Mouse (Mus musculus) forebrain, embryonic 14.5 days (tissue): Measurements from ENCODE around the gene Fosl1. TPM values are rescaled to one million over a fixed set of nuclear protein-coding genes. Genes with fewer than 3 reads are reported as not detected.

Source experiments
- ATAC-seq: fragments of 200-750 bp; cut with Nextera tagmentation; 2 replicates; pipeline ENCODE4 v1.8.0; 2017; ENCODE audit warnings: mild to moderate bottlenecking, moderate library complexity
- DNase-seq: peaks from one replicate; pipeline ENCODE4 v3.0.0-alpha.2; 2015; ENCODE audit warnings: low spot score
- H3K27ac ChIP-seq: fragments of 300-500 bp; sonication (generic); 2 replicates; pipeline ENCODE4 v1.5.1; 2014; ENCODE audit warnings: low read depth, mild to moderate bottlenecking, control low read depth, low read length, moderate library complexity
- H3K27me3 ChIP-seq: fragments of 300-500 bp; sonication (generic); replicated peaks from 2 replicates; pipeline ENCODE4 v1.6.1; 2014; ENCODE audit warnings: low read length, control low read depth, mixed read lengths; ENCODE audit not compliant: control insufficient read depth, insufficient read depth
- H3K36me3 ChIP-seq: fragments of 300-500 bp; sonication (generic); 2 replicates; pipeline ENCODE4 v1.6.1; 2014; ENCODE audit warnings: low read length, control low read depth; ENCODE audit not compliant: control insufficient read depth, insufficient read depth
- H3K4me1 ChIP-seq: fragments of 300-500 bp; sonication (generic); 2 replicates; pipeline ENCODE4 v1.6.1; 2014; ENCODE audit warnings: antibody characterized with exemption, low read length, control low read depth; ENCODE audit not compliant: control insufficient read depth, insufficient read depth
- H3K4me2 ChIP-seq: fragments of 300-500 bp; sonication (generic); 2 replicates; pipeline ENCODE4 v1.6.1; 2014; ENCODE audit warnings: mild to moderate bottlenecking, control low read depth, low read length
- H3K4me3 ChIP-seq: fragments of 300-500 bp; sonication (generic); 2 replicates; pipeline ENCODE4 v1.5.1; 2014; ENCODE audit warnings: low read depth, low read length, control low read depth
- H3K9ac ChIP-seq: fragments of 300-500 bp; sonication (generic); 2 replicates; pipeline ENCODE4 v1.6.1; 2014; ENCODE audit warnings: mild to moderate bottlenecking, low read length, control low read depth, moderate library complexity
- H3K9me3 ChIP-seq: fragments of 300-500 bp; sonication (generic); replicated peaks from 2 replicates; pipeline ENCODE4 v1.6.1; 2016; ENCODE audit warnings: low read length, control low read depth, mixed read lengths; ENCODE audit not compliant: control insufficient read depth
- WGBS: fragments of 180-500 bp; shearing (Covaris S2); extraction: QIAGEN DNeasy Blood & Tissue Kit; methylation state at CpG from one replicate; pipeline ENCODE4 v1.1.7; 2014; 5-methylcytosine and 5-hydroxymethylcytosine counted together
- polyA plus RNA-seq: library from polyadenylated mRNA; unstranded; fragments of >200 nt; fragmentation: Nextera tagmentation; extraction: Ambion mirVana; gene quantifications from 2 replicates; pipeline ENCODE4 v1.2.1, GENCODE M21; 2014

The Fosl1 gene
- polyA plus RNA-seq, 1 experiment from 2014 or later = not detected

GRCm38 (mm10) chr19:5448354-5449150 lies 1.2 kb downstream of the Fosl1 start:
- H3K9me3 ChIP-seq = no peaks in the 10 kb centered on the region
- ATAC-seq (no peak), DNase-seq (no peak)
- H3K4me3 ChIP-seq = peak overlapping the region; percentile 48; the same call in 1 of the 2 replicates
- H3K27ac ChIP-seq = no peak overlapping the region
- H3K27me3 ChIP-seq = peaks cover 34% of the 10 kb centered on the region
- peak overlapping the region; percentile 58; the same call in 1 of the 2 replicates for H3K9ac ChIP-seq
- H3K4me2 ChIP-seq = peak overlapping the region; percentile 94
- H3K4me1 ChIP-seq = peaks cover 2% of the 10 kb centered on the region; the same call in 1 of the 2 replicates
- H3K36me3 ChIP-seq = no peaks in the 10 kb centered on the region
- 6% methylated on average over 36 of the region's 36 CpGs for WGBS

GRCm38 (mm10) chr19:5449673-5450072 lies 2.3 kb downstream of the Fosl1 start:
- Histone ChIP-seq H3K27ac (no peak overlapping the region), H3K4me3 (no peak overlapping the region), H3K4me2 (no peak overlapping the region), H3K9ac (no peak overlapping the region), H3K9me3 (no peaks in the 10 kb centered on the region), H3K4me1 (peaks cover 2% of the 10 kb centered on the region; the same call in 1 of the 2 replicates), H3K36me3 (peaks cover 3% of the 10 kb centered on the region; the same call in 1 of the 2 replicates), H3K27me3 (peaks cover 34% of the 10 kb centered on the region)
- DNase-seq (no peak), ATAC-seq (no peak)
- 87% methylated on average over 3 of the region's 3 CpGs for WGBS

GRCm38 (mm10) chr19:5451766-5452165 lies 4.4 kb downstream of the Fosl1 start:
- no peaks in the 10 kb centered on the region for H3K9me3 ChIP-seq
- no peak overlapping the region for H3K27ac ChIP-seq
- H3K36me3 ChIP-seq = peaks cover 3% of the 10 kb centered on the region; the same call in 1 of the 2 replicates
- H3K9ac ChIP-seq = no peak overlapping the region
- no peak overlapping the region for H3K4me2 ChIP-seq
- DNase-seq (no peak), ATAC-seq (no peak)
- no peak overlapping the region for H3K4me3 ChIP-seq
- WGBS = 73% methylated on average over 6 of the region's 6 CpGs
- H3K27me3 ChIP-seq = peaks cover 27% of the 10 kb centered on the region
- H3K4me1 ChIP-seq = peaks cover 17% of the 10 kb centered on the region

- Histone ChIP-seq H3K36me3 (peaks cover 3% of the 10 kb centered on the region; the same call in 1 of the 2 replicates), H3K27ac (no peak overlapping the region), H3K4me3 (no peak overlapping the region), H3K9ac (no peak overlapping the region), H3K4me1 (peaks cover 23% of the 10 kb centered on the region), H3K9me3 (no peaks in the 10 kb centered on the region), H3K27me3 (no peaks in the 10 kb centered on the region), H3K4me2 (peak overlapping the region; percentile 88)
- DNase-seq (no peak), ATAC-seq (no peak)
- 86% methylated on average over 12 of the region's 12 CpGs for WGBS
Observed at GRCm38 (mm10) chr19:5455037-5455436, 7.7 kb downstream of the Fosl1 start.

GRCm38 (mm10) chr19:5455568-5455967 lies 8.2 kb downstream of the Fosl1 start:
- Histone ChIP-seq H3K36me3 (peaks cover 3% of the 10 kb centered on the region; the same call in 1 of the 2 replicates), H3K4me2 (peak overlapping the region; percentile 88), H3K27me3 (no peaks in the 10 kb centered on the region), H3K9me3 (no peaks in the 10 kb centered on the region), H3K4me3 (0 out of 2 replicates have a peak overlapping the region, but pooled peaks have one; percentile 74), H3K9ac (peak overlapping the region; percentile 88), H3K4me1 (peaks cover 24% of the 10 kb centered on the region), H3K27ac (no peak overlapping the region)
- 67% methylated on average over 8 of the region's 8 CpGs for WGBS
- ATAC-seq (no peak), DNase-seq (no peak)

GRCm38 (mm10) chr19:5456241-5456921 lies 9.0 kb downstream of the Fosl1 start:
- no peak for ATAC-seq
- DNase-seq = no peak
- H3K9ac ChIP-seq = peak overlapping the region; percentile 88
- peak overlapping the region; percentile 74 for H3K4me3 ChIP-seq
- H3K4me2 ChIP-seq = peak overlapping the region; percentile 88
- whole genome bisulfite sequencing = 4% methylated on average over 26 of the region's 26 CpGs
- peaks cover 29% of the 10 kb centered on the region for H3K4me1 ChIP-seq
- peak overlapping the region; percentile 94 for H3K27ac ChIP-seq
- no peaks in the 10 kb centered on the region for H3K27me3 ChIP-seq
- peaks cover 3% of the 10 kb centered on the region; the same call in 1 of the 2 replicates for H3K36me3 ChIP-seq
- H3K9me3 ChIP-seq = no peaks in the 10 kb centered on the region

- H3K4me1 ChIP-seq = peaks cover 30% of the 10 kb centered on the region
- H3K9ac ChIP-seq = peak overlapping the region; percentile 88
- peaks cover 7% of the 10 kb centered on the region; the same call in 1 of the 2 replicates for H3K36me3 ChIP-seq
- WGBS = under 1% methylated on average over 64 of the region's 70 CpGs
- peak overlapping the region; percentile 74 for H3K4me3 ChIP-seq
- H3K27ac ChIP-seq = peak overlapping the region; percentile 94
- H3K9me3 ChIP-seq = no peaks in the 10 kb centered on the region
- DNase-seq (peak; percentile 97), ATAC-seq (peak; percentile 96)
- peak overlapping the region; percentile 88 for H3K4me2 ChIP-seq
- no peaks in the 10 kb centered on the region for H3K27me3 ChIP-seq
Observed at GRCm38 (mm10) chr19:5456922-5457745, 9.8 kb downstream of the Fosl1 start.

GRCm38 (mm10) chr19:5457746-5458442 lies 10.5 kb downstream of the Fosl1 start, which contains the start of gene Ccdc85b:
TSS of gene Ccdc85b (minus strand) at chr19:5457894.
- DNase-seq = no peak
- Histone ChIP-seq H3K36me3 (peaks cover 14% of the 10 kb centered on the region), H3K27me3 (no peaks in the 10 kb centered on the region), H3K4me3 (peak within 1 kb of the TSS; percentile 74), H3K9ac (peak within 1 kb of the TSS; percentile 88), H3K9me3 (no peaks in the 10 kb centered on the region), H3K4me2 (peak within 1 kb of the TSS; percentile 88), H3K27ac (peak within 1 kb of the TSS; percentile 94), H3K4me1 (peaks cover 30% of the 10 kb centered on the region)
- 13% methylated on average over 14 of the region's 14 CpGs for WGBS
- peak; percentile 14 for ATAC-seq
